Mouse (Mus musculus): Measurements from ENCODE around the gene H2-Ob. TPM values are rescaled to one million over a fixed set of nuclear protein-coding genes. Genes with fewer than 3 reads are reported as not detected.

Gene H2-Ob
- polyA plus RNA-seq (2014; fragmentation: Illumina TruSeq; extraction: RNeasy Lipid Tissue Mini Kit (QIAGEN cat#74804); ENCODE audit: low replicate concordance) = 13.2 TPM

DNA sequence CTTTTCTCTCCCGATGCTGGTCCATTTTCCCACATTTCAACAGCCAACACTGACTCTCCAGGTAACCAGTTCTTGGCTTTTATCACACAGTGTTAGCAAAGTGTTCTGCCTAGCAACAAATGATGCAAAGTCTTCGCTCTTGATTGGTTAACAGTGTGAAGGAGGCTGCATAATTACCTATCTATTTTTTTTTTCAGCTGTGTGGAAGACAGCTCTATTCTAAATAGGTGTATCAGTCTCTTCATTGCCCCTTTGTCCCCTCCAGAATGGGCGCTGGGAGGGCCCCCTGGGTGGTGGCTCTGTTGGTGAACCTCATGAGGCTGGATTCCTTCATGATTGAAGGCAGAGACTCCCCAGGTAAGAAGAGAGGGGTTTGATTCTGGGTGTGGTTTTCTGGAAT is at the start of gene H2-Ob:
Gene H2-Ob, plus strand, starts transcription at position 198 of the 400 bp plus-strand sequence.

DNA sequence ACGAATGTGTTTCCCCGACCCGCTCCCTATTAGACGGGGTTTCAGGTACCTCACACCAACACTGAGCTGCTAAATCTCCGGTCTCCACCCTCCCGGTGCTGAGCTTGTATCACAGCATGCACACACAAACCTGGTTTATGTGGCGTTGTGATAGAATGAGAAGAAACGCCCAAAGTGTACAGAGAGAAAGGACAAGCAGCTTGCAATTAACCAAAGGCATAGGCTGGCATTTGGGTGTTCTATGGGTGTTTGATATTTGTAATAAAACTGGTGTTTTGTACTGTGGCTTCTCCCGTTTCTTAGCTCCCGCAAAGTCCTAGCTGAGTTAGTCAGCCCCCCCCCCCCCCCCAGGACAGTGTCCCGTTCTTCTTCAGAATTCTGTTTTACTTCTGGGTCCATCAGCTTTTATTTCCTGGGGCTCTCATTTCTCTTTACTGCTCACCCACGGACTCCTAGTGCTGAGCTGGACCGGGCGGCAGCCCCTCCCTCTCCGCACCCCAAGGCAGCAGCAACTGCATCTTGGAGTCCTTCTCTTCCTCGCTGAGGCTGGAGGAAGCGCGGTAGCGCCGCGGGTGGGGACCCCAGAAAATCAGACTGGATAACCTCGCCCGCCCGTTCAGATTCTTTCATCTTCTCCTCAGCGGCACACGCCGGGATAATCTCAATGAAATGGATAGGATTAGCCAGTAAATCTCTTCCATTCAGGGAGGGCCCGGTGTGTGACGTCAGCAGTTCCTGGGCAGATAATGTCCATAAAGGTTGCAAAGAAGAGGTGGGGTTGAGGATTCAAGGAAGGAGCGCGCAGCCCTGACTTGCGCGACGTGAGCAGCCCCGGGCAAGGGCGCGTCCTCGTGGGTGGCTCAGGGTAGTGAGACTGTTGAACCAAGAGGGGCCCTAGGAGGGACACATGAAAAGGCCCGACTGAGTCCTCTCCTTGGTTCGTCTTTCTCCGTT is 41.5 kb upstream of the H2-Ob start, which contains the start of gene Psmb8:
Gene Psmb8, plus strand, starts transcription at position 781 of the 954 bp plus-strand sequence.

DNA sequence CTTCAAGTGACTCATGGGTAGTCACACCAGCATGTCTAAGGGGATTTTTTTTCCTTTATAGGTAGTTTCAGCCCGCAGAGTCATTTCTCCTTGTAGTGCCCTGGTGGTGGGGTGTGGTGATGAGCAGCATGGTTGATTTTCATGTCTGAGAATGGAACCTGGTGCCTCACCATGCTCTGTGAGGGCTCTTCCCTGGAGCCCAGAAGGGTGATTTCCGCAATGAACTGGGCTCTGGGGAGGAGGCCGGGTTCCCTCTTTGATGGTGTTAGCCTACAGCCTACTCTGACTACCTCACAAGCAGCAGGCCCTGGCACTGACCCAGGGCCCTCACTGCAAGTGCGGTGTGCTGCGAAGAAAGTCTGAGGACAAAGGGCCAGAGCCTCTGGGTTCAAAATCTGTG is 35.3 kb upstream of the H2-Ob start, which contains the start of gene Tap2:
Gene Tap2, plus strand, starts transcription at position 84 of the 400 bp plus-strand sequence.

DNA sequence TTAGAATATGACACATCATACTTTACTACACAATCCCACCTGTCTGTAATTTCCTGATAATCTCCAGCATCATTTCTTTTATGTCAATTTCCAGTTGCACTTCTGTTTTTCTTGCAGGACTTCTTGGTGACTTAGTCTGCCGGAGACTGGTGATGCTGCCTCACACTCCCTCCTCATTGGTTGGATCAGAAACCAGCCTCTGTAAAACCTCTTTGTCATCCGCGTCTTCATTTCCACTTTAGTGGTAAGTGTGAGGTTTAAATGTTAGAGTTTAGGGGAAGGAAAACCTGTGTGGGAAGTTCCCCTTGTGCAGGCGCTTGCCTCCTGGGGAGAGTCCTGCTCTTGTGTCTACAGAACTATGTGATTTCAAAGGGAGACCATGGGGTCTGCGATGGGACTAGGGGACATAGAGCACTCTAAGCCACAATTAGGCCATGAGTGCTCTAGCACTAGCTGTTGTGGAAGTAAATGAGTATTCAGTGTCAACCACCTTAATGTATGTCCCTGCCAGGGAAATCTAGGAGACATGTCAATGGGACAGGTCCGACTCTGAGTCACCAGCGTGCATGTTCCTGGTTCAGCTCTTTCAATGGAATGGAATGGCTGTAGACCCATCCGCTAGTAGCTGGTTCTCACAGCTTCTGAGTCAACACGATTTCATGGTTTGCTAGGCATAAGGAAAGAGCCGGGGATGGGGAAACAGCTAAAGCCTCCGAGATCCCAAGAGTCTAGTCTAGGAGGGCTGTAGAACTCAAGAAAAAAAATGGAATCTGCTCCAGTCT is 19.1 kb downstream of the H2-Ob start, which contains the start of gene H2-Ab1:
Gene H2-Ab1, plus strand, starts transcription at position 96 of the 782 bp plus-strand sequence.

DNA sequence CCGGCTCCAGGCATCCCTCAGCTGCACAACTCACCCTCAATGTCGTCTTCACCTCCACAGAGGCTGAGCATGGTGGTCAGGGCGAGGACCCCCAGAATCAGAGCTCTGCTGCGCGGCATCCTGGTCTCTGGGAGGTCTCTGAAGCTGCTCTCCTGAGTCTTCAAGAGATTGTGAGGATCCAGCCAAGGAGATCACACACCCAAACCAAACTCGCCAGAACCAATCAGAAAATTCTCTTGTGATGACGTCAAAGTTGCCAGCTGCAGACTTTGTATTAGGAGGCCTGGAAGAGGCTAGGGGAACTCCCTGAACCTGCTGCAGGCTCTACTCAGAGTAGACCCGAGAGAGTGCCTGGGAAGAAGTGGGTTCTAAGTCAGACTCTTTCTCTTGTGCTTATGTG is 48.9 kb downstream of the H2-Ob start, which contains the start of gene H2-Aa:
Gene H2-Aa, minus strand, starts transcription at position 176 of the 400 bp plus-strand sequence.

Other genes starting within 250 kb of the H2-Ob start
- gene H2-K1, start 238.6 kb upstream of the H2-Ob start, polyA plus RNA-seq (2014; fragmentation: Illumina TruSeq; extraction: RNeasy Lipid Tissue Mini Kit (QIAGEN cat#74804); ENCODE audit: low replicate concordance) = 431 TPM
- 0.74 TPM for gene Ring1, start 214.2 kb upstream of the H2-Ob start, polyA plus RNA-seq (2014; fragmentation: Illumina TruSeq; extraction: RNeasy Lipid Tissue Mini Kit (QIAGEN cat#74804); ENCODE audit: low replicate concordance)
- gene H2-Ke6, start 210.8 kb upstream of the H2-Ob start, polyA plus RNA-seq (2014; fragmentation: Illumina TruSeq; extraction: RNeasy Lipid Tissue Mini Kit (QIAGEN cat#74804); ENCODE audit: low replicate concordance) = not detected
- gene Slc39a7, start 207.2 kb upstream of the H2-Ob start, polyA plus RNA-seq (2014; fragmentation: Illumina TruSeq; extraction: RNeasy Lipid Tissue Mini Kit (QIAGEN cat#74804); ENCODE audit: low replicate concordance) = 0.48 TPM
- gene Rxrb, start 207.1 kb upstream of the H2-Ob start, polyA plus RNA-seq (2014; fragmentation: Illumina TruSeq; extraction: RNeasy Lipid Tissue Mini Kit (QIAGEN cat#74804); ENCODE audit: low replicate concordance) = 0.22 TPM
- gene Col11a2, start 199.5 kb upstream of the H2-Ob start, polyA plus RNA-seq (2014; fragmentation: Illumina TruSeq; extraction: RNeasy Lipid Tissue Mini Kit (QIAGEN cat#74804); ENCODE audit: low replicate concordance) = not detected
- not detected for gene H2-Oa, start 146.6 kb upstream of the H2-Ob start, polyA plus RNA-seq (2014; fragmentation: Illumina TruSeq; extraction: RNeasy Lipid Tissue Mini Kit (QIAGEN cat#74804); ENCODE audit: low replicate concordance)
- 1.6 TPM for gene H2-DMa, start 119.4 kb upstream of the H2-Ob start, polyA plus RNA-seq (2014; fragmentation: Illumina TruSeq; extraction: RNeasy Lipid Tissue Mini Kit (QIAGEN cat#74804); ENCODE audit: low replicate concordance)
- 197 TPM for gene Brd2, start 116.3 kb upstream of the H2-Ob start, polyA plus RNA-seq (2014; fragmentation: Illumina TruSeq; extraction: RNeasy Lipid Tissue Mini Kit (QIAGEN cat#74804); ENCODE audit: low replicate concordance)
- 1.5 TPM for gene H2-DMb2, start 95.6 kb upstream of the H2-Ob start, polyA plus RNA-seq (2014; fragmentation: Illumina TruSeq; extraction: RNeasy Lipid Tissue Mini Kit (QIAGEN cat#74804); ENCODE audit: low replicate concordance)
- gene H2-DMb1, start 85.8 kb upstream of the H2-Ob start, polyA plus RNA-seq (2014; fragmentation: Illumina TruSeq; extraction: RNeasy Lipid Tissue Mini Kit (QIAGEN cat#74804); ENCODE audit: low replicate concordance) = 12.1 TPM
- gene Tap1, start 51.4 kb upstream of the H2-Ob start, polyA plus RNA-seq (2014; fragmentation: Illumina TruSeq; extraction: RNeasy Lipid Tissue Mini Kit (QIAGEN cat#74804); ENCODE audit: low replicate concordance) = 5.6 TPM
- 5.8 TPM for gene Psmb9, start 51.1 kb upstream of the H2-Ob start, polyA plus RNA-seq (2014; fragmentation: Illumina TruSeq; extraction: RNeasy Lipid Tissue Mini Kit (QIAGEN cat#74804); ENCODE audit: low replicate concordance)
- 7.2 TPM for gene Psmb8, start 41.2 kb upstream of the H2-Ob start, polyA plus RNA-seq (2014; fragmentation: Illumina TruSeq; extraction: RNeasy Lipid Tissue Mini Kit (QIAGEN cat#74804); ENCODE audit: low replicate concordance)
- not detected for gene Tap2, start 35.4 kb upstream of the H2-Ob start, polyA plus RNA-seq (2014; fragmentation: Illumina TruSeq; extraction: RNeasy Lipid Tissue Mini Kit (QIAGEN cat#74804); ENCODE audit: low replicate concordance)
- 39.7 TPM for gene H2-Ab1, start 18.8 kb downstream of the H2-Ob start, polyA plus RNA-seq (2014; fragmentation: Illumina TruSeq; extraction: RNeasy Lipid Tissue Mini Kit (QIAGEN cat#74804); ENCODE audit: low replicate concordance)
- 122 TPM for gene H2-Aa, start 48.9 kb downstream of the H2-Ob start, polyA plus RNA-seq (2014; fragmentation: Illumina TruSeq; extraction: RNeasy Lipid Tissue Mini Kit (QIAGEN cat#74804); ENCODE audit: low replicate concordance)
- 5.2 TPM for gene H2-Eb1, start 67.0 kb downstream of the H2-Ob start, polyA plus RNA-seq (2014; fragmentation: Illumina TruSeq; extraction: RNeasy Lipid Tissue Mini Kit (QIAGEN cat#74804); ENCODE audit: low replicate concordance)
- 2.7 TPM for gene H2-Eb2, start 86.8 kb downstream of the H2-Ob start, polyA plus RNA-seq (2014; fragmentation: Illumina TruSeq; extraction: RNeasy Lipid Tissue Mini Kit (QIAGEN cat#74804); ENCODE audit: low replicate concordance)
- gene Btnl2, start 115.9 kb downstream of the H2-Ob start, polyA plus RNA-seq (2014; fragmentation: Illumina TruSeq; extraction: RNeasy Lipid Tissue Mini Kit (QIAGEN cat#74804); ENCODE audit: low replicate concordance) = 76.7 TPM
- 231 TPM for gene Btnl1, start 138.2 kb downstream of the H2-Ob start, polyA plus RNA-seq (2014; fragmentation: Illumina TruSeq; extraction: RNeasy Lipid Tissue Mini Kit (QIAGEN cat#74804); ENCODE audit: low replicate concordance)
- gene BC051142, start 159.9 kb downstream of the H2-Ob start, polyA plus RNA-seq (2014; fragmentation: Illumina TruSeq; extraction: RNeasy Lipid Tissue Mini Kit (QIAGEN cat#74804); ENCODE audit: low replicate concordance) = 1.1 TPM
- gene Btnl4, start 238.4 kb downstream of the H2-Ob start, polyA plus RNA-seq (2014; fragmentation: Illumina TruSeq; extraction: RNeasy Lipid Tissue Mini Kit (QIAGEN cat#74804); ENCODE audit: low replicate concordance) = 36.6 TPM

All from small intestine, adult 10 weeks (tissue).